Mouse (Mus musculus): Measurements from ENCODE around the gene Grk5. TPM values are rescaled to one million over a fixed set of nuclear protein-coding genes. Genes with fewer than 3 reads are reported as not detected.

Grk5 gene
- 2.0 TPM for polyA plus RNA-seq (2017; shearing (Covaris generic))

GRCm38 (mm10) chr19:60889714-60890315, at the start of gene Grk5:
Gene Grk5 (plus strand): TSS chr19:60889749.

DNA sequence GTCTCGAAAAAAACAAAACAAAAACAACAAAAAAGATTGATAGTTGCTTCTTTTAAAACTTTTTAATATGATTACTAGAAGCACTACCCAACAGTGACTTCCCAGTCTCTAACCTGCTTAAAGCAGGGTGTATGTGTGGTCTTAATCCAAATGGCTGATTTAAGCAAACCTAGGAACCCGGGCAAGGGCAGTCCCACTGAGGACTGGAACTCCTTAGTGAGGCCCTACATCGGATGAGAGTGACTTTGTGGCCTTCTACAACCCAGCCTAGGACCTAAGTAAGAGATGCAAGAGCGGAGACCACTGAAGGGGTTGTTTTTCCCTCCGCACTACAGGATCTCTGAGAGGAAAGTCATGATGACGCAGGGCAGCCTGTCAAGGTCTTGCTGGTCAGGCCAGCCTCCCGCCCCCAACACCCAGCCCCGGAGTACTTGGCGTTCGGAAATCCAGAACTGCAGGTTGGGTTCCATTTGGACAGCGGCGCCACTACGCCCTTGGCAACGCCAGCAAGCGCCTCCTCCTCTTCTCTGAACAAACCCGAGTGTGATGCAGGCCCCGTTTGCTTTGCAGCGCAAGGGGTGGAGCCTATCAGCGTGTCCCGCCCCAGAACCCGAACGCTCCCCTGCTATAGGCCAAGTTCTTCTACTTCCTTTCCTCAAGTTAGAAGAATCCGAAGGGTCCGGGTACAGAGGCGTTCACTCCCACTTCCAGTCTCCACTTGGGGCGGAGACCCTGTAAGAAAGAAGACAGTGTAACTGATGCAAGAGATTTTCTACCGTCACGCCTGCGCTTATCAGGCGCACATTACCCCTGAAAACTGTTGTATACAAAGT, 28.5 kb upstream of the Grk5 start, which contains the start of gene Sfxn4:
Sfxn4 (minus strand) TSS at position 612 of the 833 bp plus-strand sequence.

DNA sequence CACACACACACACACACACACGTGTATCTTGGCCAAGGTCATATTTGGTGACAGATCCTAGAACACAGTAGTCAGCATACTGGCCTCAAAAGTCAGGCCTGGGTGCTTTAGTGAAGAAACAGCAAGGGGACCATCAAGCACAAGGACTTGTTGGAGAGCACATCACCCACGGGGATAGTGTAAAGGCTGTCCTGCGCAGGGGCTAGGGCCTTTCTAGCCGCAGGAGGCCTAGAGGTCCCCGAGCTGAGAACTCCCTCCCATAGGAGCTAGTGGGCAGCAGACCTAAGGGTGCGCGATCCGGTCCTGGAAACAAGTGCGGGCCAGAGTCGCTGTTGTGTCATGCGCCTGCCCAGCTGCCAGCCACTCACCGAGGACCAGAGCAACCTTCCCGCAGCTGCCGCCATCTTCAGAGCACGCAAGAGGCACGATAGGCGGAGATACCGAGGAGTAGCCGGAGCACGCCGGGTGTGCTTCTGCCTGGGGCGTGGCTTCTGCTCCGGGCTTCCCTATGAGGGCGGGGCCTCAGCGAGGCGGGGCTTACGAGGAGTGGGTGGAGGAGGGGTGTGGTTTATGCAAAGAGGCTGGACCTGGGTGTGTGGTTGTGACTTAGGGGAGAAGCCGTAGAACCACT, 15.4 kb upstream of the Grk5 start, which contains the start of gene Prdx3:
Prdx3 (minus strand) TSS at position 493 of the 631 bp plus-strand sequence.

DNA sequence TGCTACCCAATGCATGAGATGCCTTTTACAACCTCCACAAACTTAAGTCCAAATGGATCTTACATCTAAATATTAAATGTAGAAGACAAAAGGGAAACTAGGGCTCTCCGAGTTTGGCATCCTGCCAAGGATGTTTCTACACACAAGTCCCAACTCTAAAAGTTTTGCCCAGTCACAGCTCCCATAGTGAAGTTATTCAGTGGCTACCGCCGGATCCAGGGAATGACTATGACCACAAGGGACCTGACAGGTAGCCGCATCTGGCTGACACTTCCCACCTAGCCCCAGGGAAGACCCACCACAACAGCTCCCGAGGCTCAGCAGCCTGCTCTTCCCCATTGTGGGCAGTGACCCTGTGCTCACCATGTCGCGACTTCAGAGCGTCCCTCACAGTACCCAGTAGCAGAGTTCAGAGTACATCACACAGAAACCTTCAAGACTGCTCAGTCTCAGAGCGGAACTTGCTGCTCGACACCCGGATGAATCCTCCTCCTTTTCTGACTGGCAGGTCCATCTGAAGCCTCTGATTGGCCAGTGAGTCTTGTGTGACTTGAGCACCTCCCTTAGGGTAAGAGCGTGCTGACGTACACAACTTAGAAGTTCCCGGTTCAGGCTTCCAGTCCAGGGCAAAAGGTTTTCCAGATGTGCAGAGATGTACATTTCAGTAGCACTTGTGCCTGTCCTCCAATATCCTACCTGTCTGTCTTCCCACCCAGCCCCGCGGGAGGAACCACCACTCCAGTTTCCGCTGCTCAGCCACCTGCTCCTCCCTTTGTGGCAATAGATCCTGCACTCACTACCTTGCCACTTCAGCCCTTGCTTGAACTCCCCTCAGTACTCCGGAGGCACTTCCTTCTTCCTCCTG, 251.0 kb downstream of the Grk5 start, which contains the start of gene Zfp950:
Zfp950 (minus strand) TSS at position 499 of the 865 bp plus-strand sequence.

Other genes starting within 250 kb of the Grk5 start
- gene Nanos1, start 133.8 kb upstream of the Grk5 start, polyA plus RNA-seq (2017; shearing (Covaris generic)) = 0.77 TPM
- 143 TPM for gene Eif3a, start 99.1 kb upstream of the Grk5 start, polyA plus RNA-seq (2017; shearing (Covaris generic))
- 55.3 TPM for gene Fam45a, start 78.2 kb upstream of the Grk5 start, polyA plus RNA-seq (2017; shearing (Covaris generic))
- 4.9 TPM for gene Sfxn4, start 28.3 kb upstream of the Grk5 start, polyA plus RNA-seq (2017; shearing (Covaris generic))
- 106 TPM for gene Prdx3, start 15.2 kb upstream of the Grk5 start, polyA plus RNA-seq (2017; shearing (Covaris generic))

All from inflammation-experienced regulatory T-cells, adult 16 weeks (primary cell).